Mouse (Mus musculus): ENCODE results near the gene Hs6st3.

- TF ChIP-seq CTCF (conservative IDR thresholded peaks at IDR 0.05 in 1 of 2, IDR thresholded peaks at IDR 0.05 in 1 of 2; ENCODE audit: low read depth in 2 of 2, low read length in 2 of 2) (no peak), EP300 (IDR thresholded peaks at IDR 0.05; ENCODE audit: low read length) (no peak), CHD2 (IDR thresholded peaks at IDR 0.05; ENCODE audit: low read length) (no peak), HCFC1 (IDR thresholded peaks at IDR 0.05; ENCODE audit: low read depth, low read length) (no peak), NRF1 (IDR thresholded peaks at IDR 0.05; ENCODE audit: low read depth, low read length) (no peak), RAD21 (IDR thresholded peaks at IDR 0.05; ENCODE audit: low read depth, low read length) (no peak), MAZ (IDR thresholded peaks at IDR 0.05; ENCODE audit: low read depth, low read length) (no peak)
Observed at GRCm38 (mm10) chr14:119255396-119255795, 117.3 kb downstream of the Hs6st3 start.
